Mouse (Mus musculus) midbrain, embryonic 13.5 days (tissue): ENCODE measurements around the gene Fxr2. TPM values are rescaled to one million over a fixed set of nuclear protein-coding genes. Genes with fewer than 3 reads are reported as not detected.
"Not testable (repeated sequence)": the region's sequence is repeated elsewhere in the genome, so short reads cannot be mapped to it uniquely, and the experiment has no call there.

ENCODE experiments used
- ATAC-seq: fragments of 200-750 bp; cut with Nextera tagmentation; 2 replicates; pipeline ENCODE4 v1.8.0; 2017; ENCODE audit warnings: mild to moderate bottlenecking, moderate TSS enrichment, moderate library complexity
- H3K27ac ChIP-seq: fragments of 300-500 bp; sonication (generic); 2 replicates; pipeline ENCODE4 v1.5.1; 2015; ENCODE audit warnings: inconsistent platforms, mild to moderate bottlenecking, moderate library complexity
- H3K27me3 ChIP-seq: fragments of 300-500 bp; sonication (generic); 2 replicates; pipeline ENCODE4 v1.6.1; 2015; ENCODE audit warnings: mild to moderate bottlenecking, inconsistent platforms
- H3K36me3 ChIP-seq: fragments of 300-500 bp; sonication (generic); 2 replicates; pipeline ENCODE4 v1.6.1; 2015; ENCODE audit warnings: mild to moderate bottlenecking, inconsistent platforms
- H3K4me1 ChIP-seq: fragments of 300-500 bp; sonication (generic); replicated peaks from 2 replicates; pipeline ENCODE4 v1.6.1; 2015; ENCODE audit warnings: inconsistent platforms
- H3K4me2 ChIP-seq: fragments of 300-500 bp; sonication (generic); replicated peaks from 2 replicates; pipeline ENCODE4 v1.6.1; 2015; ENCODE audit warnings: moderate library complexity, mild to moderate bottlenecking, inconsistent platforms
- H3K4me3 ChIP-seq: fragments of 300-500 bp; sonication (generic); replicated peaks from 2 replicates; pipeline ENCODE4 v1.5.1; 2015; ENCODE audit warnings: mild to moderate bottlenecking, inconsistent platforms
- H3K9ac ChIP-seq: fragments of 300-500 bp; sonication (generic); replicated peaks from 2 replicates; pipeline ENCODE4 v1.6.1; 2015; ENCODE audit warnings: mild to moderate bottlenecking, inconsistent platforms
- H3K9me3 ChIP-seq: fragments of 300-500 bp; sonication (generic); 2 replicates; pipeline ENCODE4 v1.6.1; 2016; ENCODE audit warnings: mild to moderate bottlenecking, inconsistent platforms
- WGBS: fragments of 180-500 bp; shearing (Covaris S2); methylation state at CpG from one replicate; pipeline ENCODE4 v1.1.7; 2015; 5-methylcytosine and 5-hydroxymethylcytosine counted together
- polyA plus RNA-seq: library from polyadenylated mRNA; unstranded; fragments of >200 nt; fragmentation: Nextera tagmentation; extraction: Ambion mirVana; gene quantifications from 2 replicates; pipeline ENCODE4 v1.2.1, GENCODE M21; 2015

The Fxr2 gene
- polyA plus RNA-seq, 1 experiment from 2014 or later, result 52.4 TPM

DNA sequence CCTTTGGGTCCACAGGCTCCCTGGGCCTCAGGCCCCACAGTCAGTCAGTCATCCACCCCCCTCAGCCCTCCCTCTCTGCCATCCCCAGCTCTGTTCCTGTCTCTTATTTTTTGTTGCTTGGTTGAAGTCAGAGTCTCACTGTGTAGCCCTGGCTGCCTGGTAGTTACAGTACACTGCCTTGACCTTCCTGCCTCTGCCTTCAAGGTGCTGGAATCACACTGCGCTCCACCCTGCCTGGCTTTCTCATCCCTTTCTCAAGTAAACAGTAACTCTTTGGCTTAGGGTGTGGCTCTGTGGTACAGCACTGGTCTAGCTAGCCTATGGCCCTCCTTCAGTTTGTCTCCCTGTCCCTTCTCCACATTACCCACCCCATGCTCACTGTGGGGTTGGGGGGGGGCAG is 57.1 kb downstream of the Fxr2 start:
- Histone ChIP-seq H3K4me3 (no peak overlapping the region), H3K9ac (no peak overlapping the region; the same call in 1 of the 2 replicates), H3K9me3 (no peaks in the 10 kb centered on the region), H3K27ac (no peak overlapping the region), H3K36me3 (no peaks in the 10 kb centered on the region), H3K4me1 (peaks cover 11% of the 10 kb centered on the region; the same call in 1 of the 2 replicates), H3K4me2 (no peak overlapping the region), H3K27me3 (peaks cover 13% of the 10 kb centered on the region; the same call in 1 of the 2 replicates)
- 92% methylated on average over 1 of the region's 1 CpGs for WGBS
- ATAC-seq, result no peak

GRCm38 (mm10) chr11:69692196-69692811 is 59.5 kb downstream of the Fxr2 start:
- Histone ChIP-seq H3K4me3 (no peak overlapping the region), H3K4me1 (peaks cover 18% of the 10 kb centered on the region), H3K9me3 (no peaks in the 10 kb centered on the region), H3K4me2 (no peak overlapping the region), H3K36me3 (no peaks in the 10 kb centered on the region), H3K9ac (no peak overlapping the region), H3K27ac (no peak overlapping the region), H3K27me3 (0 out of 2 replicates have a peak, but pooled peaks cover 9% of the 10 kb centered on the region)
- no peak for ATAC-seq
- WGBS, result 85% methylated on average over 9 of the region's 9 CpGs

DNA sequence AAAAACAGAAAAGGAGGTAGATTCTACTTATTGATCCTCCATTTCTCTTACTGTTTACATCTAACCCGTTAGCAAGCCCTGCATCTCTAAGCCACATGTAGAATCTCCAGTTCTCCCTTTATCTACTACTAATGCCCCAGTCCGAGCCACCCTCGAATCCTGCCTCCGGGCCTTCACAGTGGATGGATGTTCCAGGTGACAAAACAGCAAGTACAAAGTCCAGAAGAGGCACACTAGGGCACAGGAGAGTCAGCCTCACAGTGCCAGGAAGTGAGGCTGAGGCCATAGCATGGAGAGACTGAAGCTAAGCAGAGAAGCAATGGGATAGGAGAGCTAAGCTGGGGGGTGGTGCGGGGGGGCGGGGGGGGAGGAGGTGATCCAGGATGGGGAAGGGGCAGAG is 60.1 kb downstream of the Fxr2 start:
- H3K27ac ChIP-seq, result no peak overlapping the region
- 78% methylated on average over 6 of the region's 6 CpGs for WGBS
- no peak overlapping the region for H3K9ac ChIP-seq
- ATAC-seq, result no peak
- no peaks in the 10 kb centered on the region for H3K36me3 ChIP-seq
- no peak overlapping the region for H3K4me2 ChIP-seq
- H3K4me1 ChIP-seq, result peaks cover 18% of the 10 kb centered on the region
- H3K27me3 ChIP-seq, result 0 out of 2 replicates have a peak, but pooled peaks cover 8% of the 10 kb centered on the region
- no peaks in the 10 kb centered on the region for H3K9me3 ChIP-seq
- H3K4me3 ChIP-seq, result no peak overlapping the region

DNA sequence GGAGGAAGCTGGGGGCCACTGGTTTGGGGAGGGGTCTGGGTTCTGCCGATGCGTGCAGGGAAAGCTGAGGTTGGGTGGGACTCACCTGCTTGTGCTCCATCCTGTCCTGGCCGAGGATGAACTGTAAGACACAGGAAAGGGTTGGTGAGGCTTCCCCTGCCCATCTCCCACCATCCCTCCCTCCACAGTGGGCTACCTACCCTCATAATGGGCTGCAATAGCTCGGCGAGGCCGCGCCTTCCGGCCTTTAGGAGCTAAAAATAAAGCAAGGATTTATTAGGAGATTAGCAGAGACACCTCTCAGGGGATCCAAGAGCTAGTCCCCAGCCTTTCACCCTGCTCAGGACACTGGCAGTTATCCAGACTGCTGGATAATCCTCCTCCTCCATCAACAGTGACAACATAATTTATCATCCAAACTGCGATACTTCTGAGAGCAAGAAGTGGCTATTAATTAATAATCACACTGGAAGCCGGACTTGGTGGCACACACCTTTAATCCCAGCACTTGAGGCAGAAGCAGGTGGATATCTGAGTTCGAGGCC is 60.7 kb downstream of the Fxr2 start:
- WGBS, result 50% methylated on average over 11 of the region's 11 CpGs

GRCm38 (mm10) chr11:69695046-69695360 is 62.2 kb downstream of the Fxr2 start:
- H3K4me2 ChIP-seq, result peak overlapping the region; percentile 89
- H3K27me3 ChIP-seq, result 0 out of 2 replicates have a peak, but pooled peaks cover 8% of the 10 kb centered on the region
- H3K4me3 ChIP-seq, result peak overlapping the region; percentile 47
- no peak overlapping the region for H3K27ac ChIP-seq
- 38% methylated on average over 6 of the region's 6 CpGs for whole genome bisulfite sequencing
- H3K36me3 ChIP-seq, result no peaks in the 10 kb centered on the region
- no peaks in the 10 kb centered on the region for H3K9me3 ChIP-seq
- H3K9ac ChIP-seq, result peak overlapping the region; percentile 80; the same call in 1 of the 2 replicates
- ATAC-seq, result 0 out of 2 replicates have a peak, but pooled peaks have one; percentile 24
- H3K4me1 ChIP-seq, result peaks cover 18% of the 10 kb centered on the region

More for the DNA sequence above, 60.7 kb downstream of the Fxr2 start:
- Histone ChIP-seq H3K9me3 (no peaks in the 10 kb centered on the region), H3K4me2 (no peak overlapping the region), H3K27me3 (0 out of 2 replicates have a peak, but pooled peaks cover 8% of the 10 kb centered on the region), H3K36me3 (no peaks in the 10 kb centered on the region), H3K9ac (no peak overlapping the region), H3K27ac (no peak overlapping the region), H3K4me3 (no peak overlapping the region), H3K4me1 (peaks cover 18% of the 10 kb centered on the region)
- no peak for ATAC-seq

DNA sequence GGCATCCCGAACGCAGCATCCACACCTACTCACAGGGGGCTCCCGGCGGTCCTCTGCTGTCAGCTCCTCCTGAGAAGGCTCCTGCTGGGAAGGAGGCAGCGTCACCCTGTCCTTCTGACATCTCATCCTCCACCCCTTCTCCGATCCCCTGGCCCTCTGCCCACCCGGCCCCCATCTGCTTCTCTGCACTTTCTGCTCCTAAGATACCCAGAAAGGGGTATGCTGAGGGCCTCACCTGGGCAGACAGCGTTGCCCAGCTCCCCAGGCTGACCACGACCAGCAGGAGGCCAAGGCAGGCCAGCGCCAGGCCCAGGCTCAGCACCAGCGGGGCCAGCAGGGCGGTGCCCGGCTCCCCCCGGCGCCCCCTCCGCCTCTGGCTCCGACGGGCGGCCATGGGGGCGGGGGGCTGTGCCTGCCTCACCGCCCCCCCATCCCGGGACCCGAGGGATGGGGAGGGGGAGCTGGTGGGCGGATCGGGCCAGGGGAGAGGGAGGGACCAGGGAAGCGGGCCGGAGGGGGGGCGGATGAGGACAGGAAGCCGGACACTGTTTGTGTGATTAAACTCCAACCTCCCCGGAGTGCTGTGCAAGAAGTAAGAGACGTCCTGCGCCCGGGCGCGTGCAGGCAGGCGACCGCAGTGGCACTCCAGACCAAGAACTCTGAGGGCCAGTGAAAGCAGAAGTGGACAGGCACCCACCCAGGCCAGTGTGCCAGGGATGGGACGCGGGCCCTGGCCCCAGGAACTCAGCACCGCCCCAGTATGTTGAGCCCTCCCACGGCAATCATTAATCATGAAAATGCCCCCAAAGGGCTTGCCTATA is 62.8 kb downstream of the Fxr2 start, which contains the start of the genes Tnfsf12 and Tnfsfm13:
TSS of gene Tnfsf12 (minus strand) at position 489 of the 821 bp plus-strand sequence.
TSS of gene Tnfsfm13 (minus strand) at position 738 of the 821 bp plus-strand sequence.
- peak within 1 kb of the TSS; percentile 80 for H3K9ac ChIP-seq
- peaks cover 18% of the 10 kb centered on the region for H3K4me1 ChIP-seq
- H3K27ac ChIP-seq, result no peak within 1 kb of the TSS
- 0 out of 2 replicates have a peak, but pooled peaks have one; percentile 62 for ATAC-seq
- H3K9me3 ChIP-seq, result no peaks in the 10 kb centered on the region
- H3K27me3 ChIP-seq, result 0 out of 2 replicates have a peak, but pooled peaks cover 8% of the 10 kb centered on the region
- H3K4me3 ChIP-seq, result peak within 1 kb of the TSS; percentile 47
- H3K36me3 ChIP-seq, result no peaks in the 10 kb centered on the region
- peak within 1 kb of the TSS; percentile 89 for H3K4me2 ChIP-seq
- 2% methylated on average over 41 of the region's 41 CpGs for WGBS

DNA sequence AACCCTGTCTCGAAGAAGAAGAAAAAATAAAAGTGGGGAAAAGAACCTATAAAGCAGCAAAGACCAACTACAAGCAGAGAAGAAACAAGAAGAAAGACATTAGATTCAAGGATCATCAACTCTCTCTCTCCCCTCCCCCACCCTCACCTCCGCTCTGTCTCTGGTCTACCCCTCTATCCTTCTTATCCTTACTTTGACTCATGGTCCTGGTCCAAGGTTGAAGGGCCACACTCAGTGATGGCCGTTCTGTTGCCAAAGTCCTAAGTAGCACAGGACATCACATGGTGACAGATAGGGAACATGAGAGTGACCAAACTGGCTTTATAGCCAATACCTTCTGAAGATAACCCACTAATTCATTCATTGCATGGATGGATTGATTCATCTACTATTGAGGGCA is 64.6 kb downstream of the Fxr2 start:
- peaks cover 18% of the 10 kb centered on the region for H3K4me1 ChIP-seq
- no peak overlapping the region for H3K27ac ChIP-seq
- ATAC-seq, result no peak
- H3K4me3 ChIP-seq, result no peak overlapping the region
- 90% methylated on average over 3 of the region's 3 CpGs for WGBS
- 0 out of 2 replicates have a peak, but pooled peaks cover 8% of the 10 kb centered on the region for H3K27me3 ChIP-seq
- no peaks in the 10 kb centered on the region for H3K36me3 ChIP-seq
- H3K9me3 ChIP-seq, result no peaks in the 10 kb centered on the region
- H3K9ac ChIP-seq, result no peak overlapping the region
- H3K4me2 ChIP-seq, result no peak overlapping the region

DNA sequence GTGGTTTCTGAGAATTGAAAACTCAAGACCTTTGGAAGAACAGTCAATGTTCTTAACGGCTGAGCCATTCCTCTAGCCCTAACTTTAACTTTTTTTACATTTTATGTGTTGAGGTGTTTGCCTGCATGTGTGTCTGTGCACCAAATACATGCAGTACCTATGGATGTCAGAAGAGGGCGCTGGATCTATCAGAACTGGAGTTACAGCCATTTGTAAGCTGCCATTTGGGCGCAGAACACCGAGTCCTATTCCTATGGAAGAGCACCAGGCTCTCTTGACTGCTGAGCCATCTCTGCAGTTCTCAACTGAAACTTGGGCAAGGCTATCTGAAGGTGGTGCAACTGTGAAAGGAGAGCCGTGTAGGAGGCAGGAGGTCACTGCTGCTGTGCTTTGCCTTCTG is 65.8 kb downstream of the Fxr2 start:
- no peak for ATAC-seq
- H3K36me3 ChIP-seq, result no peaks in the 10 kb centered on the region
- H3K27me3 ChIP-seq, result 0 out of 2 replicates have a peak, but pooled peaks cover 8% of the 10 kb centered on the region
- H3K4me2 ChIP-seq, result no peak overlapping the region
- no peak overlapping the region for H3K9ac ChIP-seq
- H3K4me1 ChIP-seq, result peaks cover 13% of the 10 kb centered on the region
- H3K9me3 ChIP-seq, result no peaks in the 10 kb centered on the region
- no peak overlapping the region for H3K27ac ChIP-seq
- 74% methylated on average over 5 of the region's 5 CpGs for WGBS
- H3K4me3 ChIP-seq, result no peak overlapping the region

DNA sequence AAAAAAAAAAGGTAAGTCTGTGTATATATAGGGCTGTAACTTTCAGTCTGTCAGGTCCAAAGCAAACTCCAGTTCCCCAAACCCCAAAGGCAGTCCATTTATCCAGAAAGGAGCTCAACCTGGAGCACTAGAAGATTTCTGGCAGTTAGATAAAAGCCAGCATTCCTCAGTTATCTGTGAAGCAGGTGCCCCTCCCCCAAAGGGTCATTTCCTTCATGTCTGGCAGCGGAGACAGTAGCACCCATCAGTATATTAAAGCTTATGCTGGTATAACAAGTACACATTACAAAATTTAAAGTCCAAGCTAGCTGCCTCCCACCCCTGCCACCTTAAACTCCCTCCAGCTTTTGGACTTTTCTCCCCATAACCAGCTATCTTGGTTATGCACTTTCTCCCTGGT is 66.8 kb downstream of the Fxr2 start:
- Histone ChIP-seq H3K4me1 (peaks cover 13% of the 10 kb centered on the region), H3K27ac (no peak overlapping the region), H3K4me3 (no peak overlapping the region), H3K9ac (no peak overlapping the region), H3K36me3 (no peaks in the 10 kb centered on the region), H3K4me2 (no peak overlapping the region), H3K27me3 (0 out of 2 replicates have a peak, but pooled peaks cover 8% of the 10 kb centered on the region), H3K9me3 (no peaks in the 10 kb centered on the region)
- no peak for ATAC-seq
- WGBS, result 79% methylated on average over 1 of the region's 1 CpGs

DNA sequence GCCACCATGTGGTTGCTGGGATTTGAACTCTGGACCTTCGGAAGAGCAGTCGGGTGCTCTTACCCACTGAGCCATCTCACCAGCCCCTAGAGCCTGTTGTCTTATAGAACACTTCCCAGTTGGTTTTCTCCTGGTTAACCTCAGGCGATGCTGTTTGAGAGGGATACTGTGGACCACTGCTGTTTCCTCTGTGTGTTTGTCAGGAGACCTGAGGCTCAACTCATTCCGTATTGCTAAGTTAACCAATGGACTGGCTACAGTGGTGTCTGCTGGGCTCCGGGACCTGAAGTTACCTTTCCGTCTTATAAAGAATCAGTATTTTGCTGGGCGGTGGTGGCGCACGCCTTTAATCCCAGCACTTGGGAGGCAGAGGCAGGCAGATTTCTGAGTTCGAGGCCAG is 70.1 kb downstream of the Fxr2 start:
- WGBS, result 94% methylated on average over 10 of the region's 10 CpGs
- H3K4me3 ChIP-seq, H3K4me1 ChIP-seq, H3K9ac ChIP-seq, H3K9me3 ChIP-seq, H3K4me2 ChIP-seq, ATAC-seq, H3K36me3 ChIP-seq, H3K27ac ChIP-seq, H3K27me3 ChIP-seq: not testable (repeated sequence)
